Mouse (Mus musculus) embryonic facial prominence, embryonic 11.5 days (tissue): ENCODE data around the gene Flii. TPM values are rescaled to one million over a fixed set of nuclear protein-coding genes. Genes with fewer than 3 reads are reported as not detected.

Experiments
- ATAC-seq: fragments of 200-750 bp; cut with Nextera tagmentation; replicated peaks from 2 replicates; pipeline ENCODE4 v1.8.0; 2017; ENCODE audit warnings: low read depth; ENCODE audit not compliant: insufficient number of reproducible peaks, low FRiP score, low TSS enrichment
- DNase-seq: peaks from one replicate; pipeline ENCODE4 v3.0.0-alpha.2; 2015; ENCODE audit warnings: low spot score
- H3K27ac ChIP-seq: fragments of 300-500 bp; sonication (generic); replicated peaks from 2 replicates; pipeline ENCODE4 v1.5.1; 2014; ENCODE audit warnings: mild to moderate bottlenecking, low read depth, low read length, control low read depth
- H3K27me3 ChIP-seq: fragments of 300-500 bp; sonication (generic); 2 replicates; pipeline ENCODE4 v1.6.1; 2014; ENCODE audit warnings: mild to moderate bottlenecking, low read length, moderate library complexity, mixed read lengths; ENCODE audit not compliant: control insufficient read depth, insufficient read depth
- H3K36me3 ChIP-seq: fragments of 300-500 bp; sonication (generic); replicated peaks from 2 replicates; pipeline ENCODE4 v1.6.1; 2014; ENCODE audit warnings: low read depth, mild to moderate bottlenecking, low read length, moderate library complexity, mixed read lengths; ENCODE audit not compliant: control insufficient read depth, insufficient read depth
- H3K4me1 ChIP-seq: fragments of 300-500 bp; sonication (generic); 2 replicates; pipeline ENCODE4 v1.6.1; 2014; ENCODE audit warnings: low read length, mixed read lengths; ENCODE audit not compliant: control insufficient read depth, insufficient read depth
- H3K4me2 ChIP-seq: fragments of 300-500 bp; sonication (generic); 2 replicates; pipeline ENCODE4 v1.6.1; 2014; ENCODE audit warnings: low read depth, mild to moderate bottlenecking, control low read depth, low read length, moderate library complexity
- H3K4me3 ChIP-seq: fragments of 300-500 bp; sonication (generic); 2 replicates; pipeline ENCODE4 v1.5.1; 2014; ENCODE audit warnings: low read depth, low read length, control low read depth
- H3K9ac ChIP-seq: fragments of 300-500 bp; sonication (generic); replicated peaks from 2 replicates; pipeline ENCODE4 v1.6.1; 2014; ENCODE audit warnings: mild to moderate bottlenecking, control low read depth, low read length
- H3K9me3 ChIP-seq: fragments of 300-500 bp; sonication (generic); replicated peaks from 2 replicates; pipeline ENCODE4 v1.6.1; 2016; ENCODE audit warnings: mild to moderate bottlenecking, low read length, inconsistent platforms, mixed read lengths; ENCODE audit not compliant: control insufficient read depth
- WGBS: fragments of 180-500 bp; shearing (Covaris S2); extraction: QIAGEN DNeasy Blood & Tissue Kit; methylation state at CpG from one replicate; pipeline ENCODE4 v1.1.7; 2014; 5-methylcytosine and 5-hydroxymethylcytosine counted together
- polyA plus RNA-seq: library from polyadenylated mRNA; unstranded; fragments of >200 nt; fragmentation: Nextera tagmentation; extraction: Ambion mirVana; gene quantifications from 2 replicates; pipeline ENCODE4 v1.2.1, GENCODE M21; 2014

The Flii gene
- polyA plus RNA-seq, 1 experiment from 2014 or later, result 50.5 TPM

DNA sequence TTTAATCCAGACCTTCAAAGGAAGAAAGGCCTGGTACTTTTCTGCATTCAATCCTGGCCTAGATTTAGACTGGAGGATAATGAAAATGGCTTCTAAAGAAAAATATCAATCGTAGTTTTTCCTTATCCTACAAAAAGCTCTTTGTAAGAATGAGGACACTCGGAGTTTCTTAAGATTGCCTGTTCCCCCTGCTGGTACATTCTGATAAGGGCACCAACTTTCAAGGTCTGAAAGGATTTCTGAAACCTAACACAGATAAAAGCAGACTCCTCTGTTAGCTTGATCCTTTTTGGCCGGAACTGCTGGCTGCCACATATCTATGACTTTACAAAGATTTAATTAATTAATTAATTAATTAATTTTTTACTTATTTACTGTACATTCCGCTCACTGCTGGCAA lies 39.9 kb upstream of the Flii start:
- no peaks in the 10 kb centered on the region for H3K36me3 ChIP-seq
- H3K27me3 ChIP-seq, result no peaks in the 10 kb centered on the region
- H3K9me3 ChIP-seq, result no peaks in the 10 kb centered on the region
- no peaks in the 10 kb centered on the region for H3K4me1 ChIP-seq
- no peak overlapping the region for H3K4me3 ChIP-seq
- no peak for ATAC-seq
- H3K4me2 ChIP-seq, result no peak overlapping the region
- no peak overlapping the region for H3K9ac ChIP-seq
- no peak for DNase-seq
- no peak overlapping the region for H3K27ac ChIP-seq
- WGBS, result 89% methylated on average over 4 of the region's 4 CpGs

DNA sequence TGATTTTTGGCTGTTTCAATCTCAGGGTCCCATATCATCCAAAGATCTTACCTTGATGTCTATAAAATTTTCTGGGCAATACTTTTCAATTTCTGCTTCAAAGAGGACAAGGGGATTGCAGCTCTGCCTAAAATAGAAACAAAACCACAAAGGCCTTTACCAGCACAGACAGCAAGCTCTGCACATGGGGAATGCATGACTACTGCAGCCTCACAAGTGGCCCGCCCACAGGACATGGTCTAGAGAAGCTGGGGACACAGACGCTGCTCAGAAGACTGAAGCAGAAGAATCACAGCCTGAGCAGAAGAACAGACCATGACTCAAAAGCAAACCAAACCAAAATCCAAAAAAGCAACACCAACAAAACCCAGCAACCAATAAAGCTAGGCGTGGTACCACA lies 34.6 kb upstream of the Flii start:
- Histone ChIP-seq H3K27ac (no peak overlapping the region), H3K9ac (no peak overlapping the region), H3K36me3 (no peaks in the 10 kb centered on the region), H3K4me1 (no peaks in the 10 kb centered on the region), H3K27me3 (no peaks in the 10 kb centered on the region), H3K9me3 (no peaks in the 10 kb centered on the region), H3K4me3 (no peak overlapping the region), H3K4me2 (no peak overlapping the region)
- ATAC-seq (no peak), DNase-seq (no peak)
- WGBS, result 92% methylated on average over 3 of the region's 3 CpGs

DNA sequence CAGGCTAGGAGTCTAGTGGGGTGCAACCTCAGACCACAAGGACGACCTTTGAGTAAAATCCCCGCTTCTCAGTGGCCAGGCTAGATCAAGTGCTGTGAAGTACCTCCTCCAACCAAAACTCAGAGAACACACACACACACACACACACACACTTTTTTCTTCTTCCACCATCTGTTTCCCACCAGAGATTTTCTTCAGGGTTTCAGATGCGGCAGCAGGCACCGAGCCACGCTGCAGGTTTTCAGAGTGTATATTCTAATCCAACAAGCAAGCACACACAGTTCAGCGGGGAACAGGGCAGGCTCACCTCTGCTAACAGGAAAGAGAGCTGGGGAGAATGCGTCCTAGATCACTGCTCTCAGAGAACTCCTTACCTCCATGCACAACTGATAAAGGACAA lies 28.5 kb upstream of the Flii start:
- H3K9me3 ChIP-seq, result no peaks in the 10 kb centered on the region
- H3K4me3 ChIP-seq, result no peak overlapping the region
- H3K4me2 ChIP-seq, result no peak overlapping the region
- H3K4me1 ChIP-seq, result no peaks in the 10 kb centered on the region
- DNase-seq (no peak), ATAC-seq (no peak)
- H3K27me3 ChIP-seq, result no peaks in the 10 kb centered on the region
- no peaks in the 10 kb centered on the region; the same call in none of the 2 replicates for H3K36me3 ChIP-seq
- 95% methylated on average over 7 of the region's 7 CpGs for WGBS
- H3K27ac ChIP-seq, result no peak overlapping the region
- no peak overlapping the region for H3K9ac ChIP-seq

DNA sequence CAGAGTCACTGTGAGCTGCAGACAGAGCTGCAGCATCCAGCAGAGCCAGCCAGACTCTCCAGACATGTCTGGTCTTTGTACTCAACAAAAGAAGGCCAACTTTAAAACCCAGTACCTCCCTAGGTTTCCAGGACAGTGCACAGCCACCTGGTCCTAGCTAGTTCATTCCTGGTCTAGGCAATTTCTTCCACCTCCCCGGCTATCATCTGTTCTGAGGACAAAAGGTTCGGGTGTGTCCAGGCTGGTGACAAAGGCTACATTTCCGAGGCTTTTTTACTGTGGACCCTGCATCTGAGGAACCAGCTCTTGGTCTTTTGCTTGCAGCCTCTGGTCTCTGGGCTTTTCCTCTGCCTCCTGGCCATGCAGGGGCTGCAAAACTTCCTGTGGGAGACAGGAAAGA lies 13.3 kb upstream of the Flii start:
- Histone ChIP-seq H3K9me3 (no peaks in the 10 kb centered on the region), H3K36me3 (peaks cover 3% of the 10 kb centered on the region), H3K9ac (no peak overlapping the region), H3K4me1 (no peaks in the 10 kb centered on the region), H3K27me3 (no peaks in the 10 kb centered on the region), H3K27ac (no peak overlapping the region), H3K4me2 (no peak overlapping the region), H3K4me3 (no peak overlapping the region)
- 67% methylated on average over 3 of the region's 3 CpGs for WGBS
- ATAC-seq (no peak), DNase-seq (no peak)

DNA sequence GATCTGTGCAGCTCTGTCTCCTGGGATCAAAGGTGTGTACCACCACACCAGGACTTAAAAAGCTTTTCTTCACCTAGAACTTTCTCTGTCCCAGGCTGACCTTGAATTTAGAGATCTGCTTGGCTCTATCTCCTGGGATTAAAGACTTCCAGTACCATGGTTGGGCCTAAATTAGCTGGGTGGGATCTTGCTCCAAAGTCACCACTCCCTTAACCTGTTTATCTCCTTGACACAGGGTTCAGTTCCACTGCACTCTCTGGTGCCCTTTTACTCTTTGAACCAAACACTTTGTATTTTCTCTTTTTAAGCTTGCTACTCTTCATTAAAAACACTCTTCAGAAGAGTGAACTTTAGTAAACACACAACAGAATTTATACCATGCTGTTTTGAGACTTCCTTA lies 10.4 kb upstream of the Flii start:
- ATAC-seq, result no peak
- DNase-seq, result no peak
- no peaks in the 10 kb centered on the region for H3K4me1 ChIP-seq
- H3K9ac ChIP-seq, result no peak overlapping the region
- H3K27me3 ChIP-seq, result no peaks in the 10 kb centered on the region
- no peak overlapping the region for H3K4me3 ChIP-seq
- no peak overlapping the region for H3K27ac ChIP-seq
- H3K4me2 ChIP-seq, result no peak overlapping the region
- no peaks in the 10 kb centered on the region for H3K9me3 ChIP-seq
- peaks cover 3% of the 10 kb centered on the region; the same call in 1 of the 2 replicates for H3K36me3 ChIP-seq

DNA sequence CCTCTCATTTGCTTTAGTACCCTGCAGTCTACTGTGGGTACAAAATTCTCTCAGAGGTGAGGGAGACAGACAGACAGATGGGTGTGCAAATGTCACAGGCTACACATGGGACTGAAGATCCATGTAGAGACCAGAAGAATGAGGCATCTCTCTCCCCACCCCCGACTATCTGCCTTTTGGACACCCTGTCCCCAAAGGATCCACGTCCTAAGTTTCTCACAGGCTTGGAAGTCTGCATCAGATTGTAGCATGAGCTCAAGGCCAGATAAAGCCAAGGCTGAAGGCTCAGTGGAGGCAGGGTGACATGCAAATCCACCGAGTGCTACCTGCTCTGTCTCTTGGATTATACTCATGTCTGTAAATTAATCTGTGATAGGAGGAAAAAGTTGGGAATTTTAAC lies 9.4 kb upstream of the Flii start:
- Histone ChIP-seq H3K9ac (no peak overlapping the region), H3K4me2 (no peak overlapping the region), H3K27me3 (no peaks in the 10 kb centered on the region), H3K27ac (no peak overlapping the region), H3K4me3 (no peak overlapping the region), H3K4me1 (no peaks in the 10 kb centered on the region), H3K36me3 (peaks cover 3% of the 10 kb centered on the region; the same call in 1 of the 2 replicates), H3K9me3 (no peaks in the 10 kb centered on the region)
- no peak for ATAC-seq
- no peak for DNase-seq
- WGBS, result 88% methylated on average over 3 of the region's 3 CpGs

DNA sequence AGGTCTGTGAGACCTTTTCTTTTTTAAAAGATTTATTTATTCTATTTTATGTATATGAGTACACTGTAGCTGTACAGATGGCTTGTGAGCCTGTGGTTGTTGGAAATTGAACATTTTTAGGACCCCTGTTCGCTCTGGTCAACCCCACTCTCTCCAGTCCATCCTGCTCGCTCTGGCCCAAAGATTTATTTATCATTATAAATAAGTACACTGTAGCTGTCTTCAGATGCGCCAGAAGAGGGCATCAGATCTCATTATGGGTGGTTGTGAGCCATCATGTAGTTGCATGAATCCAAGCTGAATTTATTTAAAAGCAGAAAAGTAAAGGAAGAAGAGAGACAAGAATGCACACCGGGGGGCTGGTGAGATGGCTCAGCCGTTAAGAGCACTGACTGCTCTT lies 8.1 kb upstream of the Flii start:
- no peak overlapping the region for H3K4me2 ChIP-seq
- no peaks in the 10 kb centered on the region; the same call in 1 of the 2 replicates for H3K36me3 ChIP-seq

DNA sequence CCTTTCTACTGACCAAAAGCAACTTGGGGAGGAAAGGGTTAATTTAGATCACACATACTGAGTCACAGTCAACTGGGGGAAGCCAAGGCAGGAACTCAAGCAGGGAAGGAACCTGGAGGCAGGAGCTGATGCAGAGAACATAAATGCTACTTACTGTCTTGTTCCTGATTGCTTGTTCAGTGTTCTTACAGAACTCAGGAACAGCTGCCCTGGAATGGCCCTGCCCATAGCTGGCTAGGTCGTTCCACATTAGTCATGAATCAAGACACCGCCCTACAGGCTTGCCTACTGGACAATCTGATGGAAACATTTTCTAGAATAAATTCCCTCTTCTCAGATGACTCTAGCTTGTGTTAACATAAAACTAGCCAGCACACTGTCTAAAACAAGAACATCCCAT lies 7.1 kb upstream of the Flii start:
- Histone ChIP-seq H3K27me3 (no peaks in the 10 kb centered on the region), H3K9ac (no peak overlapping the region), H3K4me3 (no peak overlapping the region), H3K9me3 (no peaks in the 10 kb centered on the region), H3K27ac (no peak overlapping the region), H3K36me3 (no peaks in the 10 kb centered on the region; the same call in 1 of the 2 replicates), H3K4me1 (no peaks in the 10 kb centered on the region), H3K4me2 (no peak overlapping the region)
- DNase-seq, result no peak
- no peak for ATAC-seq
- 82% methylated on average over 2 of the region's 2 CpGs for WGBS

More for the DNA sequence above, 8.1 kb upstream of the Flii start:
- ATAC-seq (no peak), DNase-seq (no peak)
- H3K9ac ChIP-seq, result no peak overlapping the region
- H3K27me3 ChIP-seq, result no peaks in the 10 kb centered on the region
- WGBS, result 80% methylated on average over 5 of the region's 5 CpGs
- H3K27ac ChIP-seq, result no peak overlapping the region
- no peak overlapping the region for H3K4me3 ChIP-seq
- no peaks in the 10 kb centered on the region for H3K9me3 ChIP-seq
- H3K4me1 ChIP-seq, result no peaks in the 10 kb centered on the region
